Mouse (Mus musculus) urinary bladder, adult 18-20 months (tissue): ENCODE results near the gene Gjb4.

Experiments used
- DNase-seq, 2 experiments: peaks; one replicate each; pipeline ENCODE4 v3.0.0; 2022; ENCODE audit warnings: low spot score in 2 of 2, mixed read lengths in 2 of 2

Gjb4 gene

DNA sequence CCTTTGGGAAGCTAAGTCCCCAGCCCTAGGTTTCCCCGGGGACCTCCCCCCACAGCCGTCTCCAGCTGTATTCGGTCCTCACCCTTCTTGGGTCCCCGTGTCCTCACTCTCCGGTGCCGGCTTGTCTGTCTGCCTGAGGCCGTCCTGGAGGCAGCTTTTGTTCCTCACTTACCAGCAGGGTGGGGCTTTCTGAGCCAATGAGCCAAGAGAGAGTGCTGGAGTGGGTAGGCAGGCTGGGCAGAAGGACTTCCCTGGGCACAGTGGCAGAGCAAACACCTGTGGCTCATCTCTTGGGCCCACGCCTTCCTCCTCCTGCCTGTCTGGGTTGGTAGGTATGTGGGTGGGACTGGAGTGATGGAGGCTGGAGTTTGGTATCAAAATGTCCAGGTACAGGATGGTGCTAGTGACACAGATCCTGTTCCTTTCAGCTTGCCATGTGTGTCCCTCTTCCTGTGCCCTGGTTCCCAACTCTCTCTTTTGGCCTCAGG, at the start of gene Gjb4:
Gene Gjb4, minus strand, starts transcription at position 131 of the 488 bp plus-strand sequence.
- DNase-seq = no peak

GRCm38 (mm10) chr4:127402614-127403013, 48.7 kb upstream of the Gjb4 start:
- DNase-seq = no peak

DNA sequence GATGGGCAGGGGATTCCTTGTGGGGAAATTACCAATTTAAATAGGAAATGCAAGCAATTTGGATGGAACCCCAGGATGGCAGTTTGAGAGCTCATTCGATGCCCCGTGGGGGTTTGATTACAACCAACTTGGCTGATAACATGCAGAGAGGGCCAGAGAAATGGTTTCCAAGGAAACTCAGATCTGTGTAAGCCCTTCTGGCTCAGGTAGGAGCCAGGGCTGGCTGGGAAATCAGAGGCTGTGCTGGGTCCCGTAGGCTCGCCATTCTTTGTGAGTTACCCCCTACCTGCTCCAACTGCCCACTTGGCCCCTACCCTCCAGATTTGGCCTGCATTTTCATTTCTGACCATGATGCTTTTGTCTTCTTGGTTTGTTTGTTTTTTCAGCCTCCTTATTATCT, 48.3 kb upstream of the Gjb4 start:
- DNase-seq = no peak

DNA sequence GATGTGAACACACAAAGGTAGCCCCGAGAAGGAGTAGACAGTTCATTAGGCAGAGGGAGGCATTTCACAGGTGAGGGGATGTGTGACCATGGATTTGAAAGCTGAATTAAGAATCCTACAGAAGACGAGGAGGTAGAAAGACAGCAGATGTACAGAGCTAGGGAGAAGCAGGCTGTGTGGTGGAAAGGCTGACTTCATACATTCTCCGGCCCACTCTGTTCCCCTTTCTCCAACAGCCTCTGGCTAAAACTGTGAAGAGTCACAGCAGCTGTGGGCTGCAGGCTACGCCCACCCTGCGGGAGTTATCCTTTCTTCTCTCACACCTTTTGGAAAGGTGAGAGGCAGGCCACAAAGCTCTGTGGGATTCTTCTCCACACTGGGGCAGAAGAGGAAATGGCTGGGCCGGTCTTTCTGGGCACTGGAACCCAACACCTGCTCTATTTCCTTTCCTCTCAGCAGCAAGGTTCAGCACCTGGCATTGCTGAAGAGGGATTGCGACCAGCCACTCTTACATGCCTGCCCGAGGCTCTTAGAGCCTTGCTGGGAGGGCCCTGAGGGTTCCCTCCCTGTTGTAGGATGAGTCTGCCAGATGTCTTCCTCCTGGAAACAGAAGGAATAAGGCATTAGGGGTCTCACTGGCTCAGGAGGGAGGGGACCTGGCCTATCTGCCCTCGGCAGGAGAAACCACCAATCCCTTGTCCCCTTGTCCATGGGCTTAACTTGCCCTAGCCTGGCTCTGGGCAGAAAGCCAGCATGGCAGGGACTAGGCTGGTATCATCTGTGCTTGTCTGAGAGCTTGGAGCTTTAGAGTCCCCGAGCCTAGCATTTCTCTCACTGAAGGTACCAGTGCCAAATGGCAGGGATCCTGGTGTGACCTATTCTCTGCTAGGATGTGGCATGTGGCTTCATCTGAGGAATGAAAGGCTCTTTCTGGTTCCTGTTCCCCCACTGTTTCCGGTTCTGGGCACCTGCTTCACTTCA, 46.6 kb upstream of the Gjb4 start:
- no peak for DNase-seq

DNA sequence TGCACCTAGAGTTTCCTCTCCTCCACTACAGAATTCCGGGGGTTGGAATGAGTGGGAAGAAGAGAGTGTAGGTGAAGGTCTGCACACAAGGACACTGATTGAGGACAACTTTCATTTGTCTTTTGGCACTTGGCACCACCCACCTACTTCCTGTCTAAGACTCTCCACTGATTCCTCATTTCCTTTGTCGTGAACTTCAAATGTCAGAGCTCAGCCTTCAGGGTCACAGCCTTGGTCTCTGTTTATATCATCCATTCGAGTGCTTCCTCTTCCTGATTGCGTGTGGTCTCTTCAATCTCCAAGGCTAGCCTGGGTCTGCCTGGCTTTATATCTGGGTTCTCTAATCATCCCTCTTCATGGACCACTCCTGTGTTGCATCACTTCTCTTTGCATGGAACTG, 41.7 kb upstream of the Gjb4 start:
- no peak for DNase-seq

DNA sequence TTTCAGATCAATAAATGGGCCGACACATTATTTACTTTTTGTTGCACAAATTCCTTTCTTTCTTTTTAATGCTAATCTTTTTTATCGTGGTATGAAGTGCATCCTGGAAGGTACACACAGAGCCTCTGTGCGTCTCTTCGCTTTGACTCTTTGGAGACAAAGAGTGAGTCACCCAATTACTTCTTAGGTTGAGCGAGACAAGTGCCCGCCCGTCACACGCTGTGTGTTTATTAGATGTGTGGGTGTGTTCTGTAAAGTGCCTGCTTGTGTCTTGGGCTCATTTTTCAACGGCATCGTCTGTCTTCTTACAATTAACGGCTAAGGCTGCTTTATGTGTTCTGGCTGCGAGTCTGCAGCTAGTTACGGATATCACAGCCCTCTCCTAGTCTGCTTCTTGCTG, 35.8 kb upstream of the Gjb4 start:
- DNase-seq = no peak

DNA sequence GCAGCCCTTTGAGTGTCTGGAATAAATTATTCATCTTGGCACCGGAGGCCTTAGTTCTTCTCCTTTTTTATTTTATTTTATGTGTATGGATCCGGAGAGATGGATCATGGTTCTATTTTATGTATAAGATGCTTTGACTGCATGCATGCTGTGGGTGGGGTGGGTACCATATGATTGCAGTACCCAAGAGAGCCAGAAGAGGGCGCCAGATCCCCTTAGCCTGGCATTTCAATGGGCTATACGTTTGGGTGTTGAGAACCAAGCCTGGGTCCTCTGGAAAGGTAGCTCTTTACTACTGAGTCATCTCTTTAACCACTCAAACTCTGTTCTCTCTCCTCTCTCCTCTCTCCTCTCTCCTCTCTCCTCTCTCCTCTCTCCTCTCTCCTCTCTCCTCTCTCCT, 23.5 kb upstream of the Gjb4 start:
- no peak for DNase-seq

- DNase-seq = no peak
These were observed 21.8 kb upstream of the Gjb4 start for GRCm38 (mm10) chr4:127375541-127376177.

- no peak for DNase-seq
These were observed 20.8 kb upstream of the Gjb4 start for GRCm38 (mm10) chr4:127374645-127375044.

- no peak for DNase-seq
These were observed 19.6 kb upstream of the Gjb4 start for GRCm38 (mm10) chr4:127373491-127373890.

DNA sequence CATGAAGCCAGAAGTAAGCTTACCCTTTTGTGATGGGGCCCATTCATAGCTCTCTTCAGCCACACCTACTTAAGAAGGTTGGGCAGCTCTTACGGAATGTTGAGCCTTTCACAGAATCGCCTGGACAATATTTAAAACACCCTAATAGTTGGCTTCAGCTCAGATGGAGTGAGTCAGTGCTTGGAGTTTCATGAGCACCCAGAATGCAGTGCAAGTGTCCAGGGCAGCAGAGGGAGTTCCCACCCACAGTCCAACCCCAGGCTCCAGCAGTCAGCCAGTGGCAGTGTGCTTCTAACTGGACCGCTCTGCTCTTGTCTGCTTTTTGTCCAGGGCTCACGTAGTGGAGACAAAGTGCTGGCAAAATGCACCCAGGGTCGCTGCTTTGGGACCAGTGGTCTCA, 17.7 kb upstream of the Gjb4 start:
- DNase-seq = peak in 1 of 2 experiments; percentile 53

DNA sequence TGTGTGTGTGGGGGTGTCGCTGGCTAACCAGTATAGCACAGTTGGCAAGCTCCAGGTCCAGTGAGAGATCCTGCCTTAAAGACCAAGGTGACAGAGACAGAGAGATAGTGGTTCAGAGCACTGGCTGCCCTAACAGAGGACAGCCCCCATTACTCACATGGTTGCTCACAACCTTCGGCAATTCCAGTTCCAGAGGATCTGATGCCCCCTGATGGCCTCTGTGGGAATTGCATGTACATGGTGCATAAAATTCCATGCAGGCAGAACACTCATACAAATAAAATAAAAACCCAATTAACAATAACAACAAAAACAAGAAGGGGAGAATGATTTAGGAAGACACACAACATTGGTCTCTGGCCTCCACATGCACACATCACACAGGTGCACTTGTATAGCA, 16.6 kb upstream of the Gjb4 start:
- DNase-seq = no peak

DNA sequence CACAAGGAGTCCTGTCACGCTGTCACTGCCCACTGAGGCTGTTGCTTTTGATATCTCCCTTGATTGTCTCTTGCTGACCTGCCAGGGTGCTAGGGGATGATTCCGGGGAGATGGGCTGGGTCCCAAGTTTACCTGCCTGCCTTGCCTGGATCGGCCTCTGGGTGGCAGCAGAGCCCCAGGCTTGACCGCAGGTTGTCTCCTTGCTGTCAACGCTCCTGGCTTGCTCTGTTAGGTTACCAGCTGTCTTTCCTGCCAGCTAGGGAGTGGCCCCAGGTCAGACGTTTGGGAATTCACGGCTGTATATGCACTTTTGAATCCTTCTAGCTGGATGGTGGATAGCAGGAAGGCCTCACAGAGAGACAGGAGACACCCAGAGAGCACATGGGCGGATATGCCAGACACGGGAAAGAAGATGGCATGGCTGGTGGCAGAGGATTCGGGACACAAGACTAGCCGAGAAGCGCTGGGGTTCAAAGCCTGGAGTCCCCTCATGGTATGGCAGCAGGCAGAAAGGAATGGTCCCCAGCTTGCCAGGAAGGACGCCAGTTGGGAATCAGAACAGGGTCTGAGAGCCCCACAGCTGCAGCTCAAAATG, 14.6 kb upstream of the Gjb4 start:
- peak in 1 of 2 experiments; percentile 42 for DNase-seq

DNA sequence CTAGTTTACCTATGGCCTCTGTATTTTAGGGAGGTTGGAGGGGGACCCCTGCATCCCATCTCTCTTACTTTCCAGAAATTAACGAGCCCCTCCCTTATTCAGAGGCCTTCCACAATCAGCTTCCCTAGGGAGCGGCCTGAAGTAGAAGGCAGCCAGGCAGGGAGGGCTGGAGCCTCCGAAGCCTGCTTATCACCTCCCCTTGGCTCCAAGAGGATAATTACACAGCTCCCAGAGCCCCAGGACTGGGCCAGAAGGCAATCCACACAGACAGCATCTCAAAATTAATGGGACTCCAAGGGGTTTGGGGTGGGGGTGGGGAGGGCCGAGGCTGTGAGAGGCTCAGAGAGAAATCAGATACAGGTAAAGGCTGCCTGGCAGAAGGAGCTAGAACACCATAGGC, 12.0 kb upstream of the Gjb4 start:
- DNase-seq = no peak

DNA sequence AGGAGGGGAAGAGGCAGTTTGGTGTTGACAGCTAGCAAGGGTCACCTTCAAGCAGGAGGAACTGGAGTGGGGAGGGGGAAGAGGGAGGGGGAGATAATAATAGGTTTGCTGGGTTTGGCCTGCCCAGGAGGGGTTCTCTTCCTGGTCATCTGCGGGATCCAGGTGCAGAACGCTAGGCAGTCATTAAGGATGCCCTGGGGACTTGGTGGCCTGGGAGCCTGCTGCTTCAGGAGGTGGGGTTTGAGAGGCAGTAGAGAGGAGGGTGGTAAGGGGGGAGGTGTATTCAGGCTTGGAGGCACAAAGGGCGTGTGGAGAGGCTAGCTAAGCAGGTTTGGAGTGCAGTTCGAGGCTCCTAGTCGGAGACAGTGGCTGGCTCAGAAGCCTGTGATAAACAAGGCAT, 11.6 kb upstream of the Gjb4 start:
- no peak for DNase-seq

DNA sequence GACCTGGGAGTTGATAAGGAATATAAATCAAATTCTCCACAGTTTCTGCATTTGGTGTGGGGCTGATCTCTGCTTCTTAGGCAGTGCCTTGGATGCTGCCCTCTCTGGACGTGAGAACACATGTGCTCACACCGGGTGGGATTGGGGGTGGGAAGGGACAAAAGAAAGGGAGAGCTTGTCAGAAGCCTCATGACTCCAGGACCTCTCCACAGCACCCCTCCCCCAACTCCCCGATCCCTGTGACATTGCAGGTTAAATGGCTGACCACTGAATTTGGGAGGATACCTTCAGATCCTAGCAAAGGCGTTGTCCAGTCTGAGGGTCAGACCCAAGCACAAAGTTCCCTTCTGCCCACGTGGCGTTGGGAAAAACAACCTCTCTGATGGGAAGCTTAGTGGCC, 10.6 kb upstream of the Gjb4 start:
- no peak for DNase-seq

GRCm38 (mm10) chr4:127363331-127363730, 9.4 kb upstream of the Gjb4 start:
- no peak for DNase-seq

- no peak for DNase-seq
These were observed 8.6 kb upstream of the Gjb4 start for GRCm38 (mm10) chr4:127362520-127362919.

- DNase-seq = no peak
These were observed 4.1 kb upstream of the Gjb4 start, which contains the start of gene Gjb5 for GRCm38 (mm10) chr4:127358018-127358417. Gene Gjb5 (minus strand): TSS chr4:127358181.

DNA sequence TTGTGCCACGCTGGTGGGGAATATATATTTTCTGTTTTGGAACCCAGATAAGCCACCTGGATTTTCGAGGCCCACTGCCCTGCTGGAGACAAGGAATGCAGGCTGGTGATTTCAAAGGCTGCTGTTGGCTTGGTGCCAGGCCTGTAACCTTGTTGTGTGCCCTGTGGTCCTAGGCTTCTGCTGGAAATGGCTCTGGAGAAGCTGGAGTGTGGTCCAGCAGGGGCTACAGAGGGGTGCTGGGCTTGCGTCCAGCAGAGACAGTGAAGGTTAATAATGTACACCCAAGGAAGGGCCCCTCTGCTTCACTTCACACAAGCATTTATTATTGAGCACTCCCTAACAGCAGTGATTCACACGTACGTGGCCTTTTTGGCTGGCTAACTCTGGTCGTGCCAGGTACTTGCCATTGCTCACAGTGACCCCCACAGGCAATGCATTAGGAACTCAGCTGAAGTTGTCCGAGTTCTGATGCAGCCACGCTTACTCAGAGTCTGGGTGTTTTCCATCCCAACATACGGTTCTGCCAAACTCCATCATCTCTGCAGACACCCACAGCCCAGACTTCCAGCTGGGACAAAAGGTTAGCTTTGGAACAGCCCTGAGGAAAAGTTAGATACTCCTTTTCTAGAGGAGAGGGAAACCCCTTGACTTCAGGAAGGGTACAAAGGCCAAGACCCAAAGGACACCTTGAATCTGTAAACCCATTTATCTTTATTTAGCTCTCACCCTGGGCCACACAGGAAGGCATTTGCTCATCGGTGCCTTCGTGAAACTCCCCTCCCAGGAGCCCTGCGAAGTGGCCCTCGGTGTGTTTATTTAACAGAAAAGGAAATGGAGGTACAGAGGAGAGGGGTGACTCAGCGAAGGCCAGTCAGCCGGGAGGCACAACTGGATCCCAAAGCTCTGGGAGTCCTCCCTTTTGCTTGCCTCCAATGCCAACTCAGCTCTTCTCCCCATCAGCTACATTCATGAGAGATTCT, 915 bp upstream of the Gjb4 start:
- DNase-seq = peak in 1 of 2 experiments; percentile 56

DNA sequence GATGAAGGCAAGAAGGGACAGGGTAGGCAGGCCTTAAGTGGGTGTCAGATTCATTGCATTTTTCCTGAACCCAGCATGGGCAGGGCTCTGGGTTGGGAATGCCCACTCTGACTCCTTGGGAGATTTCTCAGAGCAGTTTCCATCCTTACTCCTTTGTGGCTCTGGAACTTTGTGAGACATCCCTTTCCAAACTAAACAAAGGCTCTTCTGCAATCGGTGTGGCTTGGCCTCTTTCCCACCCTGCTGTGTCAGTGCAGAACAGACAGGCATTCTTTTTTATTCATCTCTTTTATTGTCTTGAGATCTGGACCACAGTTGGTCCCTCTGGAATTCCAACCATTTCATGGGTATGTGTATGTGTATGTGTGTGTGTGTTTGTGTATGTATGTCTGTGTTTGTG, 1.3 kb downstream of the Gjb4 start:
- no peak for DNase-seq
